Mouse (Mus musculus): ENCODE results near the gene Bax. TPM values are rescaled to one million over a fixed set of nuclear protein-coding genes. Genes with fewer than 3 reads are reported as not detected.
A peak's percentile ranks its signal among the peaks of the same experiment; 100 is the strongest.

Gene Bax
- 288 and 289 TPM in 2 replicates for polyA plus RNA-seq (2015; fragmentation: Nextera tagmentation; extraction: Ambion mirVana)

GRCm38 (mm10) chr7:45466283-45467089, at the start of gene Bax:
Gene Bax, minus strand, starts transcription at chr7:45466898.
- H3K27ac ChIP-seq (replicated peaks) = peak within 1 kb of the TSS; percentile 71
- peaks cover 29% of the 10 kb centered on the region for H3K36me3 ChIP-seq
- H3K4me1 ChIP-seq = peaks cover 25% of the 10 kb centered on the region
- peak; percentile 82 for ATAC-seq (replicated peaks)
- under 1% methylated on average over 57 of the region's 58 CpGs for WGBS
- H3K9ac ChIP-seq (replicated peaks) = peak within 1 kb of the TSS; percentile 88
- no peaks in the 10 kb centered on the region for H3K27me3 ChIP-seq
- H3K4me2 ChIP-seq (replicated peaks) = peak within 1 kb of the TSS; percentile 67
- no peaks in the 10 kb centered on the region for H3K9me3 ChIP-seq
- peak within 1 kb of the TSS; percentile 84 for H3K4me3 ChIP-seq

GRCm38 (mm10) chr7:45515436-45515835, 48.7 kb upstream of the Bax start:
- H3K27me3 ChIP-seq = no peaks in the 10 kb centered on the region
- no peaks in the 10 kb centered on the region for H3K9me3 ChIP-seq
- no peak overlapping the region for H3K27ac ChIP-seq (replicated peaks)
- no peak overlapping the region for H3K4me2 ChIP-seq (replicated peaks)
- 33% methylated on average over 16 of the region's 16 CpGs for WGBS
- no peak for ATAC-seq (replicated peaks)
- no peaks in the 10 kb centered on the region for H3K36me3 ChIP-seq
- H3K9ac ChIP-seq (replicated peaks) = no peak overlapping the region
- H3K4me3 ChIP-seq = no peak overlapping the region
- H3K4me1 ChIP-seq = no peaks in the 10 kb centered on the region

GRCm38 (mm10) chr7:45514411-45514810, 47.7 kb upstream of the Bax start:
- Histone ChIP-seq H3K27ac (replicated peaks) (no peak overlapping the region), H3K9me3 (no peaks in the 10 kb centered on the region), H3K9ac (replicated peaks) (no peak overlapping the region), H3K4me3 (no peak overlapping the region), H3K27me3 (no peaks in the 10 kb centered on the region), H3K4me2 (replicated peaks) (no peak overlapping the region), H3K4me1 (peaks cover 4% of the 10 kb centered on the region), H3K36me3 (no peaks in the 10 kb centered on the region)
- ATAC-seq (replicated peaks) = no peak
- 78% methylated on average over 7 of the region's 7 CpGs for WGBS

GRCm38 (mm10) chr7:45509912-45510787, 43.5 kb upstream of the Bax start, which contains the start of gene Nucb1:
Gene Nucb1, minus strand, starts transcription at chr7:45510406.
- H3K9me3 ChIP-seq = no peaks in the 10 kb centered on the region
- WGBS = under 1% methylated on average over 44 of the region's 44 CpGs
- H3K36me3 ChIP-seq = peaks cover 4% of the 10 kb centered on the region; the same call in 1 of the 2 replicates
- H3K27ac ChIP-seq (replicated peaks) = peak within 1 kb of the TSS; percentile 84
- peak within 1 kb of the TSS; percentile 93 for H3K4me2 ChIP-seq (replicated peaks)
- peak; percentile 92 for ATAC-seq (replicated peaks)
- H3K27me3 ChIP-seq = no peaks in the 10 kb centered on the region
- peak within 1 kb of the TSS; percentile 93 for H3K4me3 ChIP-seq
- H3K9ac ChIP-seq (replicated peaks) = peak within 1 kb of the TSS; percentile 82
- H3K4me1 ChIP-seq = peaks cover 14% of the 10 kb centered on the region

GRCm38 (mm10) chr7:45509181-45509882, 42.6 kb upstream of the Bax start:
- peak overlapping the region; percentile 93 for H3K4me3 ChIP-seq
- ATAC-seq (replicated peaks) = peak; percentile 11; the same call in 1 of the 2 replicates
- H3K9ac ChIP-seq (replicated peaks) = peak overlapping the region; percentile 82
- WGBS = 35% methylated on average over 19 of the region's 19 CpGs
- H3K36me3 ChIP-seq = peaks cover 4% of the 10 kb centered on the region; the same call in 1 of the 2 replicates
- H3K27ac ChIP-seq (replicated peaks) = peak overlapping the region; percentile 84; the same call in 1 of the 2 replicates
- H3K27me3 ChIP-seq = no peaks in the 10 kb centered on the region
- no peaks in the 10 kb centered on the region for H3K9me3 ChIP-seq
- H3K4me1 ChIP-seq = peaks cover 14% of the 10 kb centered on the region
- H3K4me2 ChIP-seq (replicated peaks) = peak overlapping the region; percentile 93

GRCm38 (mm10) chr7:45508561-45508960, 41.9 kb upstream of the Bax start:
- no peaks in the 10 kb centered on the region for H3K27me3 ChIP-seq
- H3K9me3 ChIP-seq = no peaks in the 10 kb centered on the region
- no peak overlapping the region for H3K9ac ChIP-seq (replicated peaks)
- 89% methylated on average over 6 of the region's 6 CpGs for WGBS
- ATAC-seq (replicated peaks) = no peak
- H3K36me3 ChIP-seq = peaks cover 4% of the 10 kb centered on the region; the same call in 1 of the 2 replicates
- no peak overlapping the region for H3K4me3 ChIP-seq
- no peak overlapping the region for H3K27ac ChIP-seq (replicated peaks)
- peaks cover 14% of the 10 kb centered on the region for H3K4me1 ChIP-seq
- no peak overlapping the region for H3K4me2 ChIP-seq (replicated peaks)

GRCm38 (mm10) chr7:45507583-45507982, 40.9 kb upstream of the Bax start:
- H3K9ac ChIP-seq (replicated peaks) = no peak overlapping the region
- H3K4me2 ChIP-seq (replicated peaks) = no peak overlapping the region
- peaks cover 7% of the 10 kb centered on the region; the same call in 1 of the 2 replicates for H3K36me3 ChIP-seq
- peaks cover 14% of the 10 kb centered on the region for H3K4me1 ChIP-seq
- H3K9me3 ChIP-seq = no peaks in the 10 kb centered on the region
- WGBS = 90% methylated on average over 6 of the region's 6 CpGs
- no peak overlapping the region for H3K4me3 ChIP-seq
- no peaks in the 10 kb centered on the region for H3K27me3 ChIP-seq
- no peak overlapping the region for H3K27ac ChIP-seq (replicated peaks)
- ATAC-seq (replicated peaks) = no peak

- Histone ChIP-seq H3K36me3 (peaks cover 56% of the 10 kb centered on the region), H3K4me3 (no peak overlapping the region), H3K27me3 (no peaks in the 10 kb centered on the region), H3K4me2 (replicated peaks) (no peak overlapping the region), H3K9me3 (no peaks in the 10 kb centered on the region), H3K27ac (replicated peaks) (no peak overlapping the region), H3K4me1 (no peaks in the 10 kb centered on the region), H3K9ac (replicated peaks) (no peak overlapping the region)
- 97% methylated on average over 6 of the region's 6 CpGs for WGBS
- no peak for ATAC-seq (replicated peaks)
Observed at GRCm38 (mm10) chr7:45498427-45498826, 31.7 kb upstream of the Bax start.

- Histone ChIP-seq H3K4me1 (no peaks in the 10 kb centered on the region), H3K4me2 (replicated peaks) (no peak overlapping the region), H3K27me3 (no peaks in the 10 kb centered on the region), H3K9me3 (no peaks in the 10 kb centered on the region), H3K27ac (replicated peaks) (no peak overlapping the region), H3K9ac (replicated peaks) (no peak overlapping the region), H3K36me3 (peaks cover 52% of the 10 kb centered on the region), H3K4me3 (no peak overlapping the region)
- ATAC-seq (replicated peaks) = no peak
- WGBS = 84% methylated on average over 9 of the region's 9 CpGs
Observed at GRCm38 (mm10) chr7:45494548-45494947, 27.9 kb upstream of the Bax start.

GRCm38 (mm10) chr7:45492951-45493350, 26.3 kb upstream of the Bax start:
- Histone ChIP-seq H3K4me3 (no peak overlapping the region), H3K4me1 (peaks cover 14% of the 10 kb centered on the region), H3K27ac (replicated peaks) (no peak overlapping the region), H3K9ac (replicated peaks) (no peak overlapping the region), H3K9me3 (no peaks in the 10 kb centered on the region), H3K27me3 (no peaks in the 10 kb centered on the region), H3K4me2 (replicated peaks) (no peak overlapping the region), H3K36me3 (peaks cover 37% of the 10 kb centered on the region)
- 93% methylated on average over 5 of the region's 5 CpGs for WGBS
- no peak for ATAC-seq (replicated peaks)

GRCm38 (mm10) chr7:45492225-45492844, 25.6 kb upstream of the Bax start:
- H3K9ac ChIP-seq (replicated peaks) = no peak overlapping the region
- 93% methylated on average over 8 of the region's 8 CpGs for WGBS
- no peak for ATAC-seq (replicated peaks)
- H3K27ac ChIP-seq (replicated peaks) = no peak overlapping the region
- H3K4me1 ChIP-seq = peaks cover 16% of the 10 kb centered on the region
- no peaks in the 10 kb centered on the region for H3K9me3 ChIP-seq
- H3K4me2 ChIP-seq (replicated peaks) = no peak overlapping the region
- H3K36me3 ChIP-seq = peaks cover 34% of the 10 kb centered on the region
- H3K4me3 ChIP-seq = no peak overlapping the region
- no peaks in the 10 kb centered on the region for H3K27me3 ChIP-seq

Measured in forebrain, embryonic 15.5 days (tissue).